Mouse (Mus musculus) gastrocnemius, adult 2 months (tissue): ENCODE results near the gene Tada1. TPM values are rescaled to one million over a fixed set of nuclear protein-coding genes. Genes with fewer than 3 reads are reported as not detected.

Experiments used
- DNase-seq: peaks from one replicate; pipeline ENCODE4 v3.0.0; 2022
- H3K27ac ChIP-seq: fragments of 200-600 bp; 2 replicates; pipeline ENCODE4 v1.8.1; 2022; ENCODE audit warnings: mild to moderate bottlenecking
- H3K4me3 ChIP-seq: fragments of 200-600 bp; 2 replicates; pipeline ENCODE4 v1.8.1; 2022; ENCODE audit warnings: mild to moderate bottlenecking, moderate library complexity
- CTCF ChIP-seq: fragments of 200-600 bp; IDR thresholded peaks from 2 replicates; pipeline ENCODE4 v1.8.1; 2022; ENCODE audit warnings: antibody characterized with exemption, mild to moderate bottlenecking, moderate library complexity
- intact Hi-C: fragments of 180-260 bp; cut with DNase I; formaldehyde crosslinking; loops from one replicate; pipeline ENCODE4 v1.15.1; 2025
- total RNA-seq, 2 experiments: library from RNA; stranded (reverse); gene quantifications; 2 replicates each; pipeline ENCODE4 v1.2.3; 2021

Tada1 gene
- total RNA-seq, 2 experiments from 2014 or later, result 5.1 to 6.1 TPM

GRCm38 (mm10) chr1:166361842-166362241 is 17.1 kb upstream of the Tada1 start:
- TF ChIP-seq CTCF, result no peak
- intact Hi-C loops, result loop anchor here (2.0 kb wide), 1 partner anchor 201 kb away; no protein-coding TSS in a partner anchor
- DNase-seq, result no peak
- Histone ChIP-seq H3K27ac (no peak overlapping the region), H3K4me3 (no peak overlapping the region)

- no peak overlapping the region for H3K27ac ChIP-seq
- H3K4me3 ChIP-seq, result no peak overlapping the region
- DNase-seq, result no peak
- no peak for TF ChIP-seq CTCF
- intact Hi-C loops, result no loop called here
Measured at GRCm38 (mm10) chr1:166362659-166363058, 16.2 kb upstream of the Tada1 start.

GRCm38 (mm10) chr1:166363122-166363521 is 15.8 kb upstream of the Tada1 start:
- intact Hi-C loops, result no loop called here
- no peak for DNase-seq
- Histone ChIP-seq H3K27ac (no peak overlapping the region), H3K4me3 (no peak overlapping the region)
- no peak for TF ChIP-seq CTCF

GRCm38 (mm10) chr1:166377171-166377570 is 1.7 kb upstream of the Tada1 start:
- no peak for TF ChIP-seq CTCF
- intact Hi-C loops, result loop anchor here (10.0 kb wide), 2 partner anchors 372 to 602 kb away; partner anchors contain the start of gene Pou2f1
- no peak overlapping the region for H3K4me3 ChIP-seq
- no peak for DNase-seq
- no peak overlapping the region for H3K27ac ChIP-seq

- DNase-seq, result no peak
- peak overlapping the region; percentile 70 for H3K4me3 ChIP-seq
- H3K27ac ChIP-seq, result peak overlapping the region; percentile 89
- TF ChIP-seq CTCF, result no peak
- intact Hi-C loops, result loop anchor here (1.0 to 10.0 kb wide), 3 partner anchors 31 to 604 kb away; partner anchors contain the start of genes Pogk and Pou2f1
Measured at GRCm38 (mm10) chr1:166378431-166379012, 375 bp upstream of the Tada1 start.

GRCm38 (mm10) chr1:166379630-166380231 is 834 bp downstream of the Tada1 start:
- TF ChIP-seq CTCF, result no peak
- intact Hi-C loops, result loop anchor here (1.0 to 10.0 kb wide), 3 partner anchors 30 to 605 kb away; partner anchors contain the start of genes Pogk and Pou2f1

GRCm38 (mm10) chr1:166381336-166381735 is 2.4 kb downstream of the Tada1 start:
- intact Hi-C loops, result no loop called here
- Histone ChIP-seq H3K27ac (no peak overlapping the region), H3K4me3 (no peak overlapping the region)
- no peak for TF ChIP-seq CTCF
- no peak for DNase-seq

More at GRCm38 (mm10) chr1:166379630-166380231, 834 bp downstream of the Tada1 start:
- DNase-seq, result peak; percentile 68
- Histone ChIP-seq H3K27ac (peak overlapping the region; percentile 99), H3K4me3 (peak overlapping the region; percentile 96)

GRCm38 (mm10) chr1:166381821-166382220 is 2.9 kb downstream of the Tada1 start:
- TF ChIP-seq CTCF, result no peak
- intact Hi-C loops, result no loop called here
- H3K27ac ChIP-seq, result no peak overlapping the region

GRCm38 (mm10) chr1:166382626-166383025 is 3.7 kb downstream of the Tada1 start:
- TF ChIP-seq CTCF, result no peak
- Histone ChIP-seq H3K4me3 (no peak overlapping the region), H3K27ac (no peak overlapping the region)
- no peak for DNase-seq
- intact Hi-C loops, result no loop called here

More at GRCm38 (mm10) chr1:166381821-166382220, 2.9 kb downstream of the Tada1 start:
- no peak for DNase-seq
- H3K4me3 ChIP-seq, result no peak overlapping the region

GRCm38 (mm10) chr1:166384614-166385013 is 5.7 kb downstream of the Tada1 start:
- no peak for TF ChIP-seq CTCF
- no peak for DNase-seq
- Histone ChIP-seq H3K27ac (no peak overlapping the region), H3K4me3 (no peak overlapping the region)
- intact Hi-C loops, result no loop called here

GRCm38 (mm10) chr1:166385431-166385830 is 6.5 kb downstream of the Tada1 start:
- Histone ChIP-seq H3K27ac (no peak overlapping the region), H3K4me3 (no peak overlapping the region)
- DNase-seq, result no peak
- intact Hi-C loops, result no loop called here
- TF ChIP-seq CTCF, result no peak

- no peak for DNase-seq
- Histone ChIP-seq H3K27ac (no peak overlapping the region), H3K4me3 (no peak overlapping the region)
- intact Hi-C loops, result no loop called here
- no peak for TF ChIP-seq CTCF
Measured at GRCm38 (mm10) chr1:166388511-166388910, 9.6 kb downstream of the Tada1 start.

- no peak for DNase-seq
- no peak overlapping the region for H3K4me3 ChIP-seq
- H3K27ac ChIP-seq, result no peak overlapping the region
- TF ChIP-seq CTCF, result no peak
- intact Hi-C loops, result no loop called here
Measured at GRCm38 (mm10) chr1:166389406-166390125, 10.7 kb downstream of the Tada1 start.
